Mouse (Mus musculus) kidney, adult 2 months (tissue): ENCODE data around the gene Lbp. TPM values are rescaled to one million over a fixed set of nuclear protein-coding genes. Genes with fewer than 3 reads are reported as not detected.

Experiments
- DNase-seq: peaks from one replicate; pipeline ENCODE4 v3.0.0; 2021
- H3K27ac ChIP-seq: fragments of 200-500 bp; 2 replicates; pipeline ENCODE4 v1.5.1; 2012; ENCODE audit warnings: low read depth, low read length, control low read depth, inconsistent platforms; ENCODE audit not compliant: insufficient read depth
- H3K27me3 ChIP-seq: fragments of 200-500 bp; replicated peaks from 2 replicates; pipeline ENCODE4 v1.6.1; 2012; ENCODE audit warnings: mild to moderate bottlenecking, moderate library complexity, low read length, inconsistent platforms; ENCODE audit not compliant: control insufficient read depth, insufficient read depth
- H3K36me3 ChIP-seq: fragments of 200-500 bp; 2 replicates; pipeline ENCODE4 v1.6.1; 2012; ENCODE audit warnings: mild to moderate bottlenecking, moderate library complexity, low read length, inconsistent platforms; ENCODE audit not compliant: control insufficient read depth, insufficient read depth
- H3K4me1 ChIP-seq: fragments of 200-500 bp; 2 replicates; pipeline ENCODE4 v1.6.1; 2011; ENCODE audit warnings: low read length; ENCODE audit not compliant: control insufficient read depth, insufficient read depth
- H3K4me3 ChIP-seq: fragments of 200-500 bp; 2 replicates; pipeline ENCODE4 v1.5.1; 2011; ENCODE audit warnings: mild to moderate bottlenecking, low read depth, low read length, control low read depth; ENCODE audit not compliant: insufficient read depth
- CTCF ChIP-seq: fragments of 200-500 bp; conservative IDR thresholded peaks from 2 replicates; pipeline ENCODE4 v1.5.1; 2011; ENCODE audit warnings: low read depth, mild to moderate bottlenecking, control low read depth, low read length, moderate library complexity, mixed read lengths; ENCODE audit not compliant: insufficient read depth, insufficient read length
- POLR2A ChIP-seq: fragments of 200-500 bp; IDR thresholded peaks from one replicate; pipeline ENCODE4 v1.6.1; 2011; ENCODE audit warnings: low read depth, low read length, control low read depth
- WGBS: fragments of 180-500 bp; shearing (Covaris S2); methylation state at CpG from one replicate; pipeline ENCODE4 v1.1.7; 2018; 5-methylcytosine and 5-hydroxymethylcytosine counted together
- polyA plus RNA-seq: library from polyadenylated mRNA; depleted of rRNA; stranded (reverse); fragments of >200 nt; gene quantifications from 2 replicates; pipeline ENCODE4 v1.2.3, GENCODE M21; 2012

The Lbp gene
- polyA plus RNA-seq, 1 experiment, result 19.8 TPM

DNA sequence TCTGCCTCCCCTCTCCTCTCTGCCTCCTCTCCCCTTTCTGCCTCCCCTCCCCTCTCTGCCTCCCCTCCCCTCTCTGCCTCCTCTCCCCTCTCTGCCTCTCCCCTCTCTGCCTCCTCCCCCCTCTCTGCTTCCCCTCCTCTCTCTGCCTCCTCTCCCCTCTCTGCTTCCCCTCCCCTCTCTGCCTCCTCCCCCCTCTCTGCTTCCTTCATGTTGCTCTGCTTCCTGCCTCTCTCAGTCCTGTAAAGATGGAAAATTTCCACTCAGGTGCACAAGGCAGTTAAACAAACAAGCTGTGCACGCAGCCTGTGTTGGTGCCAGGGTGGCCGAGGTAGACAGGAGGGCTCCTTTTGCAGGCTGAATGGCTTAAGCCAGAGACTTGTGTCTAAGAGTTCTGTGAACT is 32.6 kb upstream of the Lbp start:
- H3K36me3 ChIP-seq, result no peaks in the 10 kb centered on the region
- WGBS, result 24% methylated on average over 2 of the region's 2 CpGs
- no peaks in the 10 kb centered on the region for H3K4me1 ChIP-seq
- no peak overlapping the region for H3K4me3 ChIP-seq
- no peaks in the 10 kb centered on the region for H3K27me3 ChIP-seq
- DNase-seq, result peak; percentile 46
- no peak for TF ChIP-seq CTCF
- no peak for TF ChIP-seq POLR2A
- H3K27ac ChIP-seq, result no peak overlapping the region

GRCm38 (mm10) chr2:158275349-158275748 is 30.9 kb upstream of the Lbp start:
- 92% methylated on average over 3 of the region's 3 CpGs for WGBS
- Histone ChIP-seq H3K27ac (no peak overlapping the region), H3K36me3 (no peaks in the 10 kb centered on the region), H3K4me1 (no peaks in the 10 kb centered on the region), H3K27me3 (no peaks in the 10 kb centered on the region), H3K4me3 (no peak overlapping the region)
- no peak for DNase-seq
- TF ChIP-seq POLR2A (no peak), CTCF (peak; percentile 33; the same call in 1 of the 2 replicates)

DNA sequence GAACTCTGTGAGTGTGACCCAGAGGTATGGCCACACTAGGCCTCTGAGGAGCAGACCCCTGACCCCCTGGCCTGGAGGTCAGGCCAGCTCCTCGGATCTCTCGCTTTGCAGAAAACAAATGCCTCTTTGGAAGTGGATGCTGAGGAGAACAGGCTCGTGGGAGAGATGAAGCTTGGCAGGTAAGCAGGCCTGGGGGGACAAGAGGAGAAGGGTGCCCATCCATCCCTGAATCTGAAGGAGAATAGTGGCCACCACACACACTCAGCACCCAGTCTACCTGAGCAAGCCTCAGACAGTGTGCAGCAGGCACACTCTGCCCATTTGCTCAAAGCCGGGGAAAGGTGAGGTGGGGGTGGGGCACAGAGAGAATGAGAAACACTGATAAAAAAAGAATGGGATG is 30.5 kb upstream of the Lbp start:
- no peak for DNase-seq
- WGBS, result 83% methylated on average over 4 of the region's 4 CpGs
- Histone ChIP-seq H3K4me1 (no peaks in the 10 kb centered on the region), H3K4me3 (no peak overlapping the region), H3K27ac (no peak overlapping the region), H3K36me3 (no peaks in the 10 kb centered on the region), H3K27me3 (no peaks in the 10 kb centered on the region)
- TF ChIP-seq CTCF (no peak), POLR2A (no peak)

DNA sequence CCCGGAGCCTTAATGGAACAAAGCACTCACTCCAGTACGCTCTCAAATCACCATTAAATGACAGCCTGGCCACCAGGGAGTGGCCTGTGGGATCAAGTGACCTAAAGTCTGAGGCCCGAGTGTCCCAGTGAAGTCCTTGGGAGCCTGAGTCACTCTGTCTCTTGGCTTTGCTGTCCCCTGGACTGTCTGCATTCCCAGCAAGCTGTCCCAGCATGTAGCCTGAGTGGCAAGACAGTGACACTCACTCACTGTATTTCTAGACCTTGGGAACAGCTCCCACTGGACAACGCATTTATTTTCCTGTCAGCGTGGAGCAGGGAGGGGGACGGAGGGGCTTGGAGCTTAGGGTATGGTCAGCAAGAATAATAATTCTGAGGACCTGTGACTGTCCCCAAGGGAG is 29.8 kb upstream of the Lbp start:
- DNase-seq, result no peak
- H3K27ac ChIP-seq, result no peak overlapping the region
- no peaks in the 10 kb centered on the region for H3K4me1 ChIP-seq
- H3K36me3 ChIP-seq, result no peaks in the 10 kb centered on the region
- H3K4me3 ChIP-seq, result no peak overlapping the region
- H3K27me3 ChIP-seq, result no peaks in the 10 kb centered on the region
- TF ChIP-seq CTCF, result no peak
- no peak for TF ChIP-seq POLR2A
- WGBS, result 74% methylated on average over 6 of the region's 6 CpGs

- no peaks in the 10 kb centered on the region for H3K27me3 ChIP-seq
- no peak overlapping the region for H3K27ac ChIP-seq
- DNase-seq, result peak; percentile 17
- WGBS, result 77% methylated on average over 4 of the region's 4 CpGs
- H3K4me1 ChIP-seq, result no peaks in the 10 kb centered on the region
- H3K4me3 ChIP-seq, result no peak overlapping the region
- no peaks in the 10 kb centered on the region for H3K36me3 ChIP-seq
- TF ChIP-seq CTCF, result no peak
- TF ChIP-seq POLR2A, result no peak
These were observed 29.4 kb upstream of the Lbp start for GRCm38 (mm10) chr2:158276878-158277277.

DNA sequence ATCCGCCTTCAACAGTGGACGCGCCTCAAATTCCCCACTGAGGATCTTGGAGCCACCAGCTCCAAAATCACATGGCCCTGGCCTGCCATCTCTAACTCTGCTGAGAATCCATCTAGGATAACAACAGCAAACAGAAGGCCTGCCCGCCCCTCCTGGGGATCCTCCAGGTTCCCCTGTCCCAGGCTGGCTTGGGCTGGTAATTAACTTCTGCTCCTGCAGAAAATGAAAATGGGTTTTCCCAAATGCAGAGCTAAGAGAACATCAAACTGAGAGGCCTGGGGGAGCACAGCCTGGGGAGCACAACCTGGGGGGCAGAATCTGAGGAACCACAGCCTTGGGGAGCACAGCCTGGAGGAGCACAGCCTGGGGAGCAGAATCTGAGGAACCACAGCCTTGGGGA is 26.6 kb upstream of the Lbp start:
- no peaks in the 10 kb centered on the region for H3K36me3 ChIP-seq
- DNase-seq, result no peak
- TF ChIP-seq CTCF (no peak), POLR2A (no peak)
- WGBS, result 98% methylated on average over 4 of the region's 4 CpGs
- no peaks in the 10 kb centered on the region for H3K27me3 ChIP-seq
- no peak overlapping the region for H3K4me3 ChIP-seq
- no peak overlapping the region for H3K27ac ChIP-seq
- no peaks in the 10 kb centered on the region for H3K4me1 ChIP-seq

- Histone ChIP-seq H3K4me1 (no peaks in the 10 kb centered on the region), H3K4me3 (no peak overlapping the region), H3K27ac (no peak overlapping the region), H3K36me3 (no peaks in the 10 kb centered on the region), H3K27me3 (no peaks in the 10 kb centered on the region)
- DNase-seq, result no peak
- WGBS, result 59% methylated on average over 16 of the region's 16 CpGs
- TF ChIP-seq CTCF, result no peak
- no peak for TF ChIP-seq POLR2A
These were observed 24.6 kb upstream of the Lbp start for GRCm38 (mm10) chr2:158281497-158282205.
